Mouse (Mus musculus) spleen, embryonic (tissue): ENCODE measurements around the gene Asf1b.

Source experiments
- CTCF ChIA-PET: fragments of 350-600 bp; sonication (Branson Sonifier 250); formaldehyde crosslinking; loops from one replicate; lab custom pipeline; 2022; lab: Charles Lee

Asf1b gene

GRCm38 (mm10) chr8:84012499-84013165 lies 57.3 kb downstream of the Asf1b start:
- CTCF ChIA-PET: interaction anchor here (0.8 kb wide), 1 partner anchor 43 kb away, joined by 3 read pairs; no protein-coding TSS in a partner anchor

- CTCF ChIA-PET: no interaction called here
Measured at GRCm38 (mm10) chr8:84015833-84016232, 60.5 kb downstream of the Asf1b start.

- CTCF ChIA-PET: no interaction called here
Measured at GRCm38 (mm10) chr8:84019738-84020137, 64.4 kb downstream of the Asf1b start.
